Mouse (Mus musculus) cerebellum, adult 11-12 months (tissue): ENCODE results near the gene Lmod2.

Experiments
- DNase-seq: peaks from one replicate; pipeline ENCODE4 v3.0.0; 2022

Gene Lmod2

DNA sequence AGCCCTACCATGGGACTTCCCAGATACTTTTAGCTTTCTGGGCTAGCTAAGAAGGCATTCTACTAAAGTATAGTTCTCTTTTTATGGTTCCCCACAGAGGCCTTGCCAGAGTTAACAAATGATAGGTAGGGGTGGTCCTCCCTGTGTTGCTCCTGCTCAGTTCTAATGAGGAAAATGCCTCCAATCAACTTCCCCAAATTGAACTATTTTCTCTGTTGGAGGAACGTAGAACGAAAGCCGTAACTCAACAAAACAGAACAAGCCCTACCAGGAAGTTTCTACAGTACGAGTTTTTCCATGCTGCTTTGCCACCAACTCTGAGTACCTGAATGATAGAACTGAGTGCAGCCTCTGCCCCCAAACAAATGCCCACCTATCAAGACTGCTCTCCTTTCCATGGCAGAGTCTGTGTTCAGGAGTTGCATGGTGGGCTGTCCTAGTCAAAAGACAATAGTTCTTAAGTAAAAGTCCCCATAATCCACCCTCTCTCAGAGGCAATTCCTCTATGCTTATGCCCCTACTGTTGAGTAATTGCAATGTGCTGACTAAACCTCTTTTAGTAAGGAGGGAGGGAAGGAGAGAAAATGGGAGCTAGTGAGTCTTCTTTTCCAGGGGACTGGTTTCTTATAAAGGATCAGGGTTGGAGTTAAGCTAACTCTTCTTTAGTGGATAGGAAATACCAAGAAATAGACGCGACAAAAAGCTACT is 47.9 kb downstream of the Lmod2 start:
- no peak for DNase-seq

DNA sequence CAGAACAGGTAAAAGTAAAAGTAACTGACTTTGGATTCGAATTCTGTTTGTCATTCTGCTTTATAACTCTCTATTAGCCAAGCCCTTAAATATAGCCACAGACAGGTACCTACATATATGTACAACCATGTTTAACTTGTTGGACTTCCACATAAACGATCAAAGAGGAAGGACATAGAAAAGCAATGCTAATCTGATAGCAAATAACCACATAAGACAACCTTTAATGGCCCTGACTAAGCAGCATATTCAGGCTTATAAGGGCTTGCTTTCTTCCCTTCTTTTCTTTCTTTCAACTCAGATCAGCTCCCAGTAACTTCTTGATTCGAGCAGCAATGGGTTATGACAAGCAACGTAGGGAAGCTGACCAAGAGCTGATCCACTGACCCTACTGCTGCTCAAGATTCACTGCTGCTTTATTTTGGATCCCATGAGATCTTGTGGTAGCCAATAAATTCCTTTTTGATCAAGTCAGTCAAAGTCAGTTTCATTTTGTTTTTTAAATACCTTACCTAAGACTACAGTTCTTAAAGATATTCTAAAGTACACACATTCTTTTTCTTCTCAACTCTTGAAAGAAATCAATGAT is 49.6 kb downstream of the Lmod2 start:
- no peak for DNase-seq

DNA sequence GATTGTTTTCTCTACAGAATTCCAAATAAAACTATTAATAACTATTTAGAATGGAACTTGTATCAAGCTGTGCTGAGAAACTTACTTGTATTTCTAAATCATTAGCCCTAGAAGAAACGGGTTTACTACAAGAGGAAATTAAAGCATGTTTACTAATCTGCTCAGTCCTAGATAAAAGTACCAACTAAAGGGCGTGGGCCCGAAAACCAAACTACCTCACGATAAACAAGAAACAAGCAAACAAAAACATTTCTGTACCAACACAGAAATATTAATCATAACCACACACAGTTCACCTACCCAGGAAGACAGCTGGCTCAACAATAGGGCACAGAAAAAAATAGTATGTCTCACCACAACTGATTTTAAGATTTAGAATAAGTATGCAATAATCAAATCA is 50.8 kb downstream of the Lmod2 start:
- DNase-seq = no peak

DNA sequence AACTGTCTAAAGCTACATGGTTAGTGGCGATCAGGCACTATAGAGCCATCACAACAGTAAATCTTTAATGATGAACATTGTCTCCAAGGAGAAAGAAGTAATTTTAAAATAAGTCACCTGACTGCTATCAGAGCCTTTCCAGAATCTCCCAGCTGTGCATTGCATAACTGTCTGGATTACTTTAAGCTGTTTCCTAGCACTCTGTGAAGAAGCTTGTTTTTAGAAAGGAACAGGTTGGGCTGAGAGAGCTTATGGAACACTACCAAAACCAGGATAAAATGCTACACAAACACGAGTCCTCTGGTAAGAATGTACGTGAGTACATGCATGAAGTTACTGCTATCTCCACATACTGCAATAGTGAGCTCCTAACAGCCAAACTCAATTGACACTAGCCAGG is 53.2 kb downstream of the Lmod2 start:
- no peak for DNase-seq

DNA sequence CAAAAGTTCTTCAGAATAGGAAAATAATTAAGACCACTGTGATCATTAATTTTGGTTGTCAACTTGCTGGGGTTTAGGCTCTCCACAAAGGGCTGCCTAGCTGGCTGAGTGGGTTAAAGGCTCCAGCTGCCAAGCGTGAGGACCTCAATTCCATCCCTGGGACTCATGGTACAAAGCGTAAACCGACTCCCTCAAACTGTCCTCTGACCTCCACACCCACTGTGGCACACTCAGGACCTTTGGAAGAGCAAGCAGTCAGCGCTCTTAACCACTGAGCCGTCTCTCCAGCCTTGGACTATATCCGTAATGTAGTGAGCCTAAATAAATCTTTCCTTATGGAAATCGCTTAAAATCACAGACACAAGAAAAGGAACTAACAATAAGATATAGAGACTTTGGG is 54.0 kb downstream of the Lmod2 start:
- no peak for DNase-seq
